Mouse (Mus musculus) G1E (cell line): ENCODE results near the gene Ugt1a10. TPM values are rescaled to one million over a fixed set of nuclear protein-coding genes. Genes with fewer than 3 reads are reported as not detected.

ENCODE experiments used
- ATAC-seq: 2 replicates; pipeline ENCODE4 v1.8.0; 2016; ENCODE audit warnings: mild to moderate bottlenecking; ENCODE audit not compliant: insufficient number of reproducible peaks, poor library complexity, low FRiP score, severe bottlenecking; ENCODE audit errors: extremely low read depth
- DNase-seq: peaks from one replicate; pipeline ENCODE4 v3.0.0; 2012; ENCODE audit warnings: low spot score
- H3K27me3 ChIP-seq: 2 replicates; pipeline ENCODE4 v1.6.1; 2012; ENCODE audit warnings: mild to moderate bottlenecking, low read length, inconsistent platforms; ENCODE audit not compliant: insufficient read depth
- H3K36me3 ChIP-seq: replicated peaks from 2 replicates; pipeline ENCODE3; 2012; ENCODE audit warnings: mild to moderate bottlenecking, inconsistent platforms
- H3K4me1 ChIP-seq: 2 replicates; pipeline ENCODE4 v1.6.1; 2012; ENCODE audit warnings: low read depth, low read length, inconsistent platforms, mixed read lengths; ENCODE audit not compliant: insufficient read depth
- H3K4me3 ChIP-seq: 2 replicates; pipeline ENCODE4 v1.5.1; 2012; ENCODE audit warnings: low read depth, mild to moderate bottlenecking, inconsistent platforms, low read length, moderate library complexity, mixed read lengths
- H3K9me3 ChIP-seq: replicated peaks from 2 replicates; pipeline ENCODE4 v1.6.1; 2012; ENCODE audit warnings: inconsistent platforms
- CTCF ChIP-seq: IDR thresholded peaks from 2 replicates; pipeline ENCODE4 v1.5.1; 2012; ENCODE audit warnings: low read depth, low read length, inconsistent platforms, mixed read lengths
- GATA1 ChIP-seq: IDR thresholded peaks from 2 replicates; pipeline ENCODE4 v1.6.1; 2012; ENCODE audit warnings: borderline replicate concordance, low read length, inconsistent platforms, mixed read lengths
- GATA2 ChIP-seq: IDR thresholded peaks from 2 replicates; pipeline ENCODE4 v1.6.1; 2012; ENCODE audit warnings: low read depth, low read length, inconsistent platforms, borderline replicate concordance
- POLR2AphosphoS5 ChIP-seq: IDR thresholded peaks from 2 replicates; pipeline ENCODE4 v1.6.1; 2012; ENCODE audit warnings: low read depth, low read length, inconsistent platforms; ENCODE audit not compliant: insufficient replicate concordance
- TAL1 ChIP-seq: conservative IDR thresholded peaks from 2 replicates; pipeline ENCODE4 v1.6.1; 2012; ENCODE audit warnings: low read depth, low read length, inconsistent platforms, mixed read lengths
- polyA plus RNA-seq: library from polyadenylated mRNA; stranded (reverse); fragments of >175 nt; gene quantifications from 2 replicates; pipeline ENCODE4 v1.2.3, GENCODE M21; 2012
- total RNA-seq, 2 experiments: library from RNA; stranded (forward) in 1 of 2; stranded (reverse) in 1 of 2; fragments of 200-1000 nt in 1 of 2; fragments of >200 nt in 1 of 2; fragmentation: Nextera tagmentation in 1 of 2; gene quantifications; 2 replicates each; pipeline ENCODE4 v1.2.3; 2014 to 2017

The Ugt1a10 gene
- total and polyA plus RNA-seq, 3 experiments = 0.05 TPM; not detected in 2

DNA sequence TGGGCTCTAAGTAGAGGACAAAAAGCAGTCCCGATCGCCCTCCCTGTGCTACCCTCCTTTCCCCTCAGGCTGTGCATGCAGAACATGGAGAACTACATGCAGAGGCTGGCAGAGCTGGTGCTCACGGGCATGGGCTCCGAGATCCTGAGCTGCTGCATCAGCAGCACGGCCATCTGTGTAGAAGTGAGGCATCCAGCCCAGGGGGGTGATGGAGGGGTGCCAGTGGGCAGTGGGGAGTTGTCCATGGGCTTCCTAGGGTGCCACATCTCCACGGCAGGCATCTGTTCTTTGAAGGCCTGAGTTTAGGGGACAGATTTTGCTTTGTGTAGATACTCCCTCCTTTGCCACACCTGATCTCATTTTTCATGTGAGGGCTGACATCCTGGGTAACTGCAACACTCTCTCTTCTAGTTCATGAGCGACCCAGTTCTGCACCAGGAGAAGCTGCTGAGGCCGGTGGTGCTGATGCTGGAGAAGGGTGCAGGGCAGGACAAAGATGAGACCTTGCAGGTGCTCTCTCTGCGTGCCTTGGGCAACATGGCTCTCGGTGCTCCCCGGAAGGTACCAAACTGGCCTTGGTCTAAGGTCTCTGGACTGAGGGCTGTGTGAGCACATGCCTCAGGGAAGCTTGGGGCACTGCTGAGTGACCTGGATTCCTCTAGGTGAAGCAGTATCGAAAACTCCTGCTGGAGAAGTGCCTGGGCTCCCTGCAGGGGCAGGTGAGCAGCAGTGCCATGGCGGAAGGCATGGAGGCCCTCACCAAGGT lies 201.0 kb downstream of the Ugt1a10 start:
- Histone ChIP-seq H3K27me3 (peaks cover 34% of the 10 kb centered on the region), H3K4me1 (peaks cover 6% of the 10 kb centered on the region), H3K9me3 (no peaks in the 10 kb centered on the region), H3K36me3 (peaks cover 22% of the 10 kb centered on the region), H3K4me3 (no peak overlapping the region)
- peak; percentile 6; the same call in 1 of the 2 replicates for TF ChIP-seq GATA2
- no peak for TF ChIP-seq TAL1
- no peak for DNase-seq
- no peak for ATAC-seq

DNA sequence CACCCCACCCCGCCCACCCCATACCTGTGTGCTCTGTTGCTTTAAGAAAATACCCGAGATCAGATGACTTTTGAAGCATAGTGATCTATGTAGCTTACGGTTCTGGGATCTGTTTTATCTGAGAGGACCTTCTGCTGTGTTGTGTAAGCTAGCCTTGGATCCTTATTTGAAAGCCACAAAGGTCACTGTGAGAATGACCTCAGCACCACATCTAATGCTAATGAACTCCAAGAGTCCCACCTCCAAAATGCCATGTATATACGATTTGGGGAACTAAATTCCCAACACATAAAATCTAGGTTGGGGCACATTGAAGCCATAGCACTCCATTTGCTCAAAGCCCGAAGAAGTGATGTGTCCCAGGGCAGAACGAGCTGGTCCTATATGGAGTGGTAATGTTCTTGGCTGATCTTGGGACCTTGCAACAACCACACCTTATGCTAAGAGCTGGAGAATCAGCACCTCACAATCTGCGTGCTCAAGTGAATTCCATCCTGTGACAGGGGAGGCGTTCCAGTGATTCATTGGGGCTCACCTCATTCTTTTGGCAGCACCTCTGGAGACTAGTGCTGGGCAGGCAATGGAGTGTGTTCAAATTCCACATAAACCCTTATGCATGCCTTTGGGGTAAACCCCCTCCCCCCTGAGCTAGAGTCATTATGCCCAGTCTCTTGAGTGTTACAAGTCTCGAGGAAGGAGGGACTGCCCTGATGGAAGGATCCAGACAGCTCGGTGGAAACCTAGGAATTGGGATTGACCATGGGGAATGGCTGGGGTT lies 201.9 kb downstream of the Ugt1a10 start:
- H3K9me3 ChIP-seq = no peaks in the 10 kb centered on the region
- H3K4me1 ChIP-seq = peaks cover 10% of the 10 kb centered on the region
- peaks cover 29% of the 10 kb centered on the region for H3K27me3 ChIP-seq
- DNase-seq (no peak), ATAC-seq (no peak)
- TF ChIP-seq GATA1 (no peak), CTCF (peak; percentile 24; the same call in 1 of the 2 replicates), TAL1 (no peak), POLR2AphosphoS5 (no peak), GATA2 (0 out of 2 replicates have a peak, but pooled peaks have one; percentile 14)
- peaks cover 31% of the 10 kb centered on the region for H3K36me3 ChIP-seq
- H3K4me3 ChIP-seq = no peak overlapping the region

DNA sequence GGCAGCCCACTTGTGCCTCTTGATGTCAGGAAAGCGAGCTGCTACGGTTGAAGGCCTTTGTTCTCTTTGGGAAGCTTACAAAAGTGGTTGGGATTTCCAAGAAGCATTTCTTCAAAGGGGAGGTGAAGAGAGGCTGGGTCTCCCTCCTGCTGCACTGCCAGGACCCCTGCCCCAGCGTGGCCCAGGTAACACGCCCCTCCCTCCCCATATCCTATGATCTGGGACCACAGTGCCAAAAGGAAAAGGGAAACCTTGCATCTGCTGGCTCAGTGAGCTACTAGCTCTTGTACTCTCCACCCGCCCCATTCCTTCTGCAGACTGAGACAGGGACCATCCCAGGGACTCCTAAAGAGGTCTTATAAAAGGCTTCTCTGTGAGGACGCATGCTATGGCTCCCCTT lies 202.5 kb downstream of the Ugt1a10 start:
- peaks cover 23% of the 10 kb centered on the region for H3K27me3 ChIP-seq
- no peak overlapping the region for H3K4me3 ChIP-seq
- H3K9me3 ChIP-seq = no peaks in the 10 kb centered on the region
- peaks cover 37% of the 10 kb centered on the region for H3K36me3 ChIP-seq
- H3K4me1 ChIP-seq = peaks cover 15% of the 10 kb centered on the region
- TF ChIP-seq GATA2 (no peak), POLR2AphosphoS5 (no peak), CTCF (no peak), TAL1 (no peak)
- no peak for ATAC-seq
- DNase-seq = no peak

DNA sequence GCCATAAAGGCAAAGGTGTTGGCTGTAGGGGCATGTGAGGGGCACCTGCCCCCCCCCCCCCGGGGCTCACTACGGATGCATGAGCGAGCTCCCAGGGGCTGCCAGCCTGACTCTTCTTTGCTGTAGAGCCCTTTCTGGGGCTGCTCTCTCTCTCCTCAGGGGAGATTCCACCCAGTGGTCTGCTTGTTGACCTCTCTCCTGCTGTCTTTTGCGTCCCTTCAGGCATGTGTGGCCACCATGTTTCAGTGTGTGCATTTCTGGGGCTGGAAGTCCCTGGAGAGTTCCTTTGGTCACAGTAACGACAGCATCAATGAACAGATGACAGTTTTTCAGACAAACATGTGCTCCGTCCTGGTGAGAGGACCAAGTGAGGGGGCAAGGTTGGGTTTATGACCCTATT lies 203.2 kb downstream of the Ugt1a10 start:
- Histone ChIP-seq H3K36me3 (peaks cover 44% of the 10 kb centered on the region), H3K27me3 (peaks cover 20% of the 10 kb centered on the region), H3K4me1 (peaks cover 20% of the 10 kb centered on the region), H3K9me3 (no peaks in the 10 kb centered on the region), H3K4me3 (no peak overlapping the region)
- TF ChIP-seq POLR2AphosphoS5 (no peak), TAL1 (no peak), GATA1 (no peak), CTCF (no peak), GATA2 (no peak)
- ATAC-seq (no peak), DNase-seq (no peak)

DNA sequence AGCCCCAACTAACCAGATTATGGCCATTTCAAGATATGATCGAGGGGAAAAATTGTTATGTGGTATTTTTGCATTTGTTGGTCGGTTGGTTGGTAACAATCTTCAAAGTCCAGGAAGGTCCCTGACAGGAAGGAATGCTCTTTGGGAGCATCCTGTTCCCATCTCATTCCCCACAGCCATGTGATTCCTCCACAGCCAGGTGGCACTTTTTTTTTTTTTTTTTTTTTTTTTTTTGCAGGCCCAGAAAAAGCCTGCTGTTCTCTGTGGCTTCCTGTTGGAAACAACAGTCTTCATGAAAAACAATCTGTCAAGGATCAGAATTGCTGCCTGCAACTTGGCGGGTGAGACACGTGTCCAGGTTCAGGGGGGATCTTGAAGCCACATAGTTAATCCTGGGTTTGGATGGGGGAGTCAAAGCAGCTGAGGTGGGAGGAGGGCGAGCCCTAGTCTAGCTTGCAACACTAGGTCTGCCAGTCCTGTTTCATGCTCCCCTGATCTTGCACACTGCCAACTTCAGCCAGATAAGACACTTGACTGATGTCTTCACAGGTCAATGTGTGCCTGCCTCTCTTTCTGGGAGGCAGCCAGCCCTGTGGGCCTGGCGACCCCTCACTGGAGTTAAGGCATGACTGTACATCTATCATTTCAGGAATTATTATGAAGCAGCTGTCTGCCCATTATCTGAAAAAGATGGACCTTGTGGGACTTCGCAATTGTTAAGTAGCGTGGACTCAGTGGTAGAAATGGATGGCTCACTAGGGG lies 203.9 kb downstream of the Ugt1a10 start:
- Histone ChIP-seq H3K4me1 (peaks cover 21% of the 10 kb centered on the region), H3K27me3 (peaks cover 20% of the 10 kb centered on the region), H3K36me3 (peaks cover 51% of the 10 kb centered on the region), H3K4me3 (no peak overlapping the region), H3K9me3 (no peaks in the 10 kb centered on the region)
- ATAC-seq (no peak), DNase-seq (no peak)
- TF ChIP-seq CTCF (no peak), GATA1 (peak; percentile 33; the same call in 1 of the 2 replicates), TAL1 (no peak), POLR2AphosphoS5 (peak; percentile 82; the same call in 1 of the 2 replicates), GATA2 (no peak)

DNA sequence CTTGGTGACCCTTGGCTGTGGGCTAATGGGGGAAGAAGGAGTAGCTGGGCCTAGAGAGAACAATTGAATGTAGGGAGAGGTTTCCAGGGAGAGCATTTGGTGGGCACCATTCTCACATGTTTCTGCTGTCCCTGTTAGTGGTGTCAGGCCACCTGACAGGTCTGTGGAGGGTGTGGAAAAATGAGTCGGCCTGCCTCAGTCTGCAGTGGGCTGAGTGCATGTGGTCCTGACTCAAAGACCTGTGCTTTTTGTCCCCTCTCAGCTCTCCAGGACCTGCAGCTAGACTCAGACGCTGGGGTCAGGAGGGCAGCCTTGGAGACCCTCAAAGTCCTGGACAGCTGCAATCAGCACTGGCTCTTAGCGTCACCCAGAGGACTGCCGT lies 204.4 kb downstream of the Ugt1a10 start:
- no peak for ATAC-seq
- no peak for TF ChIP-seq TAL1
- TF ChIP-seq CTCF = no peak
- no peak for TF ChIP-seq POLR2AphosphoS5
- no peak for TF ChIP-seq GATA2
- TF ChIP-seq GATA1 = no peak
- Histone ChIP-seq H3K4me3 (no peak overlapping the region), H3K4me1 (peaks cover 20% of the 10 kb centered on the region), H3K36me3 (peaks cover 56% of the 10 kb centered on the region), H3K9me3 (no peaks in the 10 kb centered on the region), H3K27me3 (peaks cover 19% of the 10 kb centered on the region)
- DNase-seq = no peak
